Mouse (Mus musculus) thymus, adult 2 months (tissue): ENCODE results near the gene Wdr24. TPM values are rescaled to one million over a fixed set of nuclear protein-coding genes. Genes with fewer than 3 reads are reported as not detected.
"Not testable (repeated sequence)": the region's sequence is repeated elsewhere in the genome, so short reads cannot be mapped to it uniquely, and the experiment has no call there.

Experiments used
- DNase-seq: peaks from one replicate; pipeline ENCODE4 v3.0.0; 2021
- H3K27ac ChIP-seq: fragments of 200-500 bp; 2 replicates; pipeline ENCODE4 v1.5.1; 2012; ENCODE audit warnings: low read length, control low read depth; ENCODE audit not compliant: control insufficient read depth, insufficient read depth
- H3K27me3 ChIP-seq: fragments of 200-500 bp; 2 replicates; pipeline ENCODE4 v1.6.1; 2012; ENCODE audit warnings: mild to moderate bottlenecking, low read length, moderate library complexity, mixed read lengths; ENCODE audit not compliant: control insufficient read depth, insufficient read depth
- H3K36me3 ChIP-seq: fragments of 200-500 bp; 2 replicates; pipeline ENCODE4 v1.6.1; 2012; ENCODE audit warnings: mild to moderate bottlenecking, low read length, moderate library complexity; ENCODE audit not compliant: control insufficient read depth, insufficient read depth
- H3K4me1 ChIP-seq: fragments of 200-500 bp; replicated peaks from 2 replicates; pipeline ENCODE4 v1.6.1; 2012; ENCODE audit warnings: low read length; ENCODE audit not compliant: control insufficient read depth, insufficient read depth
- H3K4me3 ChIP-seq: fragments of 200-500 bp; 2 replicates; pipeline ENCODE4 v1.5.1; 2012; ENCODE audit warnings: mild to moderate bottlenecking, low read length, control low read depth, moderate library complexity; ENCODE audit not compliant: control insufficient read depth, insufficient read depth
- CTCF ChIP-seq: fragments of 200-500 bp; IDR thresholded peaks from 2 replicates; pipeline ENCODE4 v1.5.1; 2012; ENCODE audit warnings: mild to moderate bottlenecking, control low read depth, low read length, moderate library complexity, borderline replicate concordance; ENCODE audit not compliant: control insufficient read depth, poor library complexity, insufficient read depth; ENCODE audit errors: extremely low read depth
- POLR2A ChIP-seq: fragments of 200-500 bp; IDR thresholded peaks from 2 replicates; pipeline ENCODE4 v1.6.1; 2012; ENCODE audit warnings: mild to moderate bottlenecking, low read length, control low read depth, moderate library complexity; ENCODE audit not compliant: control insufficient read depth, poor library complexity, insufficient read depth; ENCODE audit errors: extremely low read depth
- WGBS: fragments of 180-500 bp; shearing (Covaris S2); methylation state at CpG from one replicate; pipeline ENCODE4 v1.1.7; 2018; 5-methylcytosine and 5-hydroxymethylcytosine counted together
- polyA plus RNA-seq: library from polyadenylated mRNA; depleted of rRNA; stranded (reverse); fragments of >200 nt; gene quantifications from 2 replicates; pipeline ENCODE4 v1.2.3, GENCODE M21; 2012

The Wdr24 gene
- polyA plus RNA-seq, 1 experiment = 89.1 TPM

- no peak for TF ChIP-seq POLR2A
- Histone ChIP-seq H3K4me3 (no peak overlapping the region), H3K27ac (no peak overlapping the region), H3K4me1 (peaks cover 38% of the 10 kb centered on the region), H3K27me3 (no peaks in the 10 kb centered on the region), H3K36me3 (no peaks in the 10 kb centered on the region)
- WGBS = 96% methylated on average over 17 of the region's 17 CpGs
- no peak for DNase-seq
Observed at GRCm38 (mm10) chr17:25794998-25795397, 28.4 kb upstream of the Wdr24 start.

- TF ChIP-seq CTCF (no peak), POLR2A (no peak)
- Histone ChIP-seq H3K4me1 (peaks cover 38% of the 10 kb centered on the region), H3K36me3 (no peaks in the 10 kb centered on the region), H3K27ac (no peak within 1 kb of the TSS), H3K4me3 (peak within 1 kb of the TSS; percentile 95), H3K27me3 (no peaks in the 10 kb centered on the region)
- 67% methylated on average over 6 of the region's 6 CpGs for WGBS
- DNase-seq = no peak
Observed at GRCm38 (mm10) chr17:25795609-25796092, 27.8 kb upstream of the Wdr24 start, which contains the start of gene AC134908.4. Gene AC134908.4 (minus strand): TSS chr17:25795659.

GRCm38 (mm10) chr17:25796211-25796771 is 27.1 kb upstream of the Wdr24 start:
- DNase-seq = peak; percentile 34
- H3K27ac ChIP-seq = no peak overlapping the region
- H3K27me3 ChIP-seq = no peaks in the 10 kb centered on the region
- no peaks in the 10 kb centered on the region for H3K36me3 ChIP-seq
- peaks cover 36% of the 10 kb centered on the region for H3K4me1 ChIP-seq
- TF ChIP-seq POLR2A = no peak
- WGBS = under 1% methylated on average over 37 of the region's 37 CpGs
- H3K4me3 ChIP-seq = peak overlapping the region; percentile 95

GRCm38 (mm10) chr17:25796951-25797369 is 26.5 kb upstream of the Wdr24 start, which contains the start of gene Metrn:
Gene Metrn (minus strand): TSS chr17:25797136.
- Histone ChIP-seq H3K36me3 (no peaks in the 10 kb centered on the region), H3K4me1 (peaks cover 31% of the 10 kb centered on the region), H3K4me3 (peak within 1 kb of the TSS; percentile 95), H3K27me3 (no peaks in the 10 kb centered on the region), H3K27ac (no peak within 1 kb of the TSS)
- peak; percentile 94 for DNase-seq
- TF ChIP-seq POLR2A (peak; percentile 73), CTCF (0 out of 2 replicates have a peak, but pooled peaks have one; percentile 35)
- under 1% methylated on average over 35 of the region's 35 CpGs for WGBS

- Histone ChIP-seq H3K27ac (no peak overlapping the region), H3K36me3 (no peaks in the 10 kb centered on the region), H3K4me3 (no peak overlapping the region), H3K27me3 (no peaks in the 10 kb centered on the region), H3K4me1 (peaks cover 8% of the 10 kb centered on the region)
- peak; percentile 73 for DNase-seq
- TF ChIP-seq CTCF (no peak), POLR2A (no peak)
- WGBS = 8% methylated on average over 6 of the region's 6 CpGs
Observed at GRCm38 (mm10) chr17:25801029-25801428, 22.4 kb upstream of the Wdr24 start.

- H3K27me3 ChIP-seq = no peaks in the 10 kb centered on the region; the same call in 1 of the 2 replicates
- H3K36me3 ChIP-seq = no peaks in the 10 kb centered on the region
- no peak overlapping the region for H3K27ac ChIP-seq
- DNase-seq = no peak
- H3K4me1 ChIP-seq = no peaks in the 10 kb centered on the region
- TF ChIP-seq POLR2A (no peak), CTCF (no peak)
- no peak overlapping the region for H3K4me3 ChIP-seq
- 15% methylated on average over 10 of the region's 10 CpGs for WGBS
Observed at GRCm38 (mm10) chr17:25802825-25803517, 20.5 kb upstream of the Wdr24 start.

GRCm38 (mm10) chr17:25806507-25806906 is 16.9 kb upstream of the Wdr24 start:
- Histone ChIP-seq H3K4me1 (no peaks in the 10 kb centered on the region), H3K36me3 (no peaks in the 10 kb centered on the region), H3K27me3 (peaks cover 14% of the 10 kb centered on the region; the same call in 1 of the 2 replicates), H3K4me3 (no peak overlapping the region), H3K27ac (no peak overlapping the region)
- DNase-seq = no peak
- WGBS = 82% methylated on average over 4 of the region's 4 CpGs
- TF ChIP-seq POLR2A (no peak), CTCF (no peak)

GRCm38 (mm10) chr17:25807452-25807851 is 16.0 kb upstream of the Wdr24 start:
- H3K4me3 ChIP-seq = not testable (repeated sequence)
- H3K27me3 ChIP-seq = peaks cover 14% of the 10 kb centered on the region; the same call in 1 of the 2 replicates

More at GRCm38 (mm10) chr17:25807452-25807851, 16.0 kb upstream of the Wdr24 start:
- H3K4me1 ChIP-seq, DNase-seq, H3K36me3 ChIP-seq, H3K27ac ChIP-seq: not testable (repeated sequence)
- WGBS = 38% methylated on average over 2 of the region's 2 CpGs
